Comparison of ENCODE assay signal across 22 mouse cellular contexts in the genomic region with DNA sequence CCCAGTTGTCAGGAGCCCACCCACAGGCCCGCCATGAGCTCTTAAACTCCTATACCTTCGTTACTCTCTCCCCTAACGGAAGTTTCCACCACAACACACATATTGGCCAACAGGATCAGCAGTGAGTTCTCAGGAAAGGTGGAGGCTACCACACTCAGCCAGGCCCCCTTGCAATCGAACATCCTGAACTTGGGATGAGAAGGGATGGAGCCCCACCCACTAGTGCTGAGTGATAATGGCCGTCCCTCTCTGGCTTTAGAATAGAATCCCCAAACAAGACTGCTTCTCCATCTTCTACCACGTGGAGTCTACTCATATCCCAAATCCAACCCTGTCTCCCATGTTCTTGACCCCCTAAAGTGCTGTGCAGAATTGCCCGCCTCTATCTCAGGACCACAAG.
DNase-seq lines count a peak whose midpoint lies in the region; ATAC-seq and TF ChIP-seq lines count a peak whose summit lies in the region.
"Had no signal": no experiment of that assay in that cellular context is flagged by ENCODE, and none has a peak within 500 bp of the region (broad histone marks: within the 10 kb centered on the region; RNA-seq: fewer than 3 reads in every experiment).

No protein-coding gene starts in this region.

- intact Hi-C loops in heart, postnatal 25 days (cut with DNase I), result no loop called here

- H3K9me3 ChIP-seq in kidney, embryonic 15.5 days (replicated peaks), result no peaks in the 10 kb centered on the region
- no peaks in the 10 kb centered on the region for H3K9me3 ChIP-seq in lung, embryonic 16.5 days (ENCODE audit: control insufficient read depth, low read length)
- H3K9me3 ChIP-seq in liver, postnatal 0 days (ENCODE audit: low read length), result no peaks in the 10 kb centered on the region
- H3K9me3 ChIP-seq: embryonic facial prominence, embryonic 12.5 days; embryonic facial prominence, embryonic 15.5 days; heart, embryonic 12.5 days had no signal

- 82% methylated on average over 7 of the region's 7 CpGs for WGBS in kidney, embryonic 15.5 days
- 67% methylated on average over 7 of the region's 7 CpGs for WGBS in lung, embryonic 16.5 days
- 79% methylated on average over 7 of the region's 7 CpGs for WGBS in liver, postnatal 0 days (ENCODE audit: insufficient replicate concordance)

- TF ChIP-seq CTCF in liver, postnatal 0 days (IDR thresholded peaks at IDR 0.05; ENCODE audit: low read depth), result no peak

- no peak overlapping the region for H3K4me2 ChIP-seq in kidney, embryonic 15.5 days
- no peak overlapping the region for H3K4me2 ChIP-seq in lung, embryonic 16.5 days (ENCODE audit: low read depth, low read length)
- no peak overlapping the region for H3K4me2 ChIP-seq in liver, postnatal 0 days (ENCODE audit: low read depth, low read length)
- H3K4me2 ChIP-seq: embryonic facial prominence, embryonic 12.5 days; embryonic facial prominence, embryonic 15.5 days; heart, embryonic 12.5 days; hindbrain, embryonic 14.5 days had no signal

- peak; percentile 92 for DNase-seq in heart, adult 11 months
- DNase-seq in heart, postnatal 25 days (ENCODE audit: low spot score), result no peak
- no peak for DNase-seq in kidney, postnatal 36 days
- DNase-seq in lung, postnatal 36 days, result no peak
- DNase-seq in liver, postnatal 0 days, result no peak
- DNase-seq: adrenal gland, adult 2 months; adrenal gland, postnatal 25 days; cerebellum, adult 11 months; cerebellum, adult 2 months; cerebellum, adult 9-11 months; forebrain, postnatal 0 days had no signal

- H3K27ac ChIP-seq in kidney, embryonic 15.5 days, result 0 out of 2 replicates have a peak overlapping the region, but pooled peaks have one; percentile 32
- H3K27ac ChIP-seq in lung, embryonic 16.5 days (ENCODE audit: low read length), result peak overlapping the region; percentile 89
- H3K27ac ChIP-seq in brown adipose tissue, adult 24 weeks (replicated peaks; ENCODE audit: low read depth, low read length), result peak overlapping the region; percentile 7; the same call in 1 of the 2 replicates
- H3K27ac ChIP-seq in liver, postnatal 0 days (ENCODE audit: low read depth), result no peak overlapping the region
- H3K27ac ChIP-seq: embryonic facial prominence, embryonic 12.5 days; hindbrain, embryonic 14.5 days; hindbrain, postnatal 0 days had no signal

- peaks cover 84% of the 10 kb centered on the region for H3K36me3 ChIP-seq in kidney, embryonic 15.5 days
- H3K36me3 ChIP-seq in lung, embryonic 16.5 days (ENCODE audit: control insufficient read depth, insufficient read depth, low read length), result peaks cover 36% of the 10 kb centered on the region
- H3K36me3 ChIP-seq in liver, postnatal 0 days (replicated peaks; ENCODE audit: insufficient read depth, low read length), result peaks cover 77% of the 10 kb centered on the region

- H3K4me1 ChIP-seq in kidney, embryonic 15.5 days, result peaks cover 22% of the 10 kb centered on the region
- H3K4me1 ChIP-seq in lung, embryonic 16.5 days (replicated peaks; ENCODE audit: control insufficient read depth, insufficient read depth, low read length), result peaks cover 62% of the 10 kb centered on the region
- H3K4me1 ChIP-seq in brown adipose tissue, adult 24 weeks (ENCODE audit: control insufficient read depth, insufficient read depth, insufficient read length, low read length), result peaks cover 34% of the 10 kb centered on the region
- peaks cover 4% of the 10 kb centered on the region for H3K4me1 ChIP-seq in liver, postnatal 0 days (ENCODE audit: insufficient read depth)

- ATAC-seq in kidney, embryonic 15.5 days (replicated peaks; ENCODE audit: low FRiP score), result no peak
- no peak for ATAC-seq in lung, embryonic 16.5 days (ENCODE audit: low read depth)
- ATAC-seq in liver, postnatal 0 days, result no peak
- ATAC-seq: CD4-positive, CD25-positive, alpha-beta regulatory T cell, adult 4 months; forebrain, embryonic 14.5 days; forebrain, postnatal 0 days; hindbrain, postnatal 0 days; inflammation-experienced regulatory T-cells, adult 6 months had no signal

- no peaks in the 10 kb centered on the region for H3K27me3 ChIP-seq in kidney, embryonic 15.5 days
- H3K27me3 ChIP-seq in lung, embryonic 16.5 days (ENCODE audit: control insufficient read depth, insufficient read depth, low read depth, low read length), result no peaks in the 10 kb centered on the region
- H3K27me3 ChIP-seq in liver, postnatal 0 days (ENCODE audit: insufficient read depth, low read length), result no peaks in the 10 kb centered on the region
- H3K27me3 ChIP-seq: embryonic facial prominence, embryonic 12.5 days; embryonic facial prominence, embryonic 15.5 days; heart, embryonic 12.5 days had no signal

- no peak for TF ChIP-seq EP300 in liver, postnatal 0 days (IDR thresholded peaks at IDR 0.05; ENCODE audit: low read depth)

- H3K9ac ChIP-seq in kidney, embryonic 15.5 days, result no peak overlapping the region
- H3K9ac ChIP-seq in lung, embryonic 16.5 days (ENCODE audit: low read length), result no peak overlapping the region
- H3K9ac ChIP-seq in liver, postnatal 0 days (replicated peaks), result no peak overlapping the region
- H3K9ac ChIP-seq: embryonic facial prominence, embryonic 12.5 days; embryonic facial prominence, embryonic 15.5 days; forebrain, postnatal 0 days; hindbrain, embryonic 14.5 days had no signal

- no peak overlapping the region for H3K4me3 ChIP-seq in kidney, embryonic 15.5 days (replicated peaks)
- no peak overlapping the region for H3K4me3 ChIP-seq in lung, embryonic 16.5 days (ENCODE audit: low read length)
- H3K4me3 ChIP-seq in brown adipose tissue, adult 24 weeks (ENCODE audit: insufficient read depth, low read depth, low read length), result no peak overlapping the region
- H3K4me3 ChIP-seq in liver, postnatal 0 days (ENCODE audit: low read depth, low read length), result no peak overlapping the region
- H3K4me3 ChIP-seq: embryonic facial prominence, embryonic 12.5 days; embryonic facial prominence, embryonic 15.5 days; heart, embryonic 12.5 days had no signal
